Mouse (Mus musculus) megakaryocyte, embryonic 14.5 days (primary cell): ENCODE data around the gene Apol7c.

Experiments
- FLI1 ChIP-seq: IDR thresholded peaks from 2 replicates; pipeline ENCODE4 v1.6.1; 2012; ENCODE audit warnings: low read length, inconsistent platforms, mixed read lengths
- GATA1 ChIP-seq: IDR thresholded peaks from 3 replicates; pipeline ENCODE4 v1.6.1; 2012; ENCODE audit warnings: mixed read lengths, low read length, inconsistent platforms, borderline replicate concordance

DNA sequence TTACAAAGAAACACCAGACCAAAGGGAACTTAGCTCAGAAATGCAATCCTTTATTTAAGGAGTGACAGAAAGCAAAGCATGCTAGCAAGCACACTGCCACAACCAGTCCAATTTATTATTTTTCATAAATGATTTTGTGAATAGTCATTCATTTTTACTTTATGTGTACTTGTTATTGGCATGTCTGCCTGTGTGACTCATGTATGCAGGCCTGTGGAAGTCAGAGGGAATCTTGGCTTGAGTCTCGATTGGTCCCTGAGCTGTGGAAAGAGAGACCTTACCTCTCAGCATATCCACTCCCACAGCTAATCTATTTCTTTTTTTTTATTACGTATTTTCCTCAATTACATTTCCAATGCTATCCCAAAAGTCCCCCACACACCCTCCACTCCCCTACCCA is 45.7 kb upstream of the Apol7c start:
- TF ChIP-seq GATA1 (no peak), FLI1 (no peak)
